Mouse (Mus musculus): Measurements from ENCODE around the gene Pbxip1.

Gene Pbxip1

DNA sequence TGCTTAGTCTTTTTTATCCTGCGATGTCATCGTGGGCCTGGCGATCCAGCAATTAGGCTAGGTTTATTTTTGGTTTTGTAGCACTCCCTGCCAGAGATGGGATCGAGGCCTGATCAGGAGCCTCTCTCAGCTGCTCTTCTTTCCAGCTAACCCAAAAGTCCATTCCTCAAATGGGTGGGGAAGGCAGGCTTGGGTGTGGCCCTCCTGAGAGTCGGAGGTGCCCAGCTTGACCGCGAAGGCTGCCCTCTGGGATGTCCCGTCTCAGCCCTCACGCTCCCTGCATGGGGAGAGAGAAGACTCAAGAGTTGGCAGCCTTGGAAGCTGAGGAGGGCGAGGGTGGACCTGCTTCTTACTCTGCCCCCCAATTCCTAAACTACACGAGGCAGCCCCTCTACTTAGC, 2.0 kb upstream of the Pbxip1 start:
- no peak for DNase-seq

DNA sequence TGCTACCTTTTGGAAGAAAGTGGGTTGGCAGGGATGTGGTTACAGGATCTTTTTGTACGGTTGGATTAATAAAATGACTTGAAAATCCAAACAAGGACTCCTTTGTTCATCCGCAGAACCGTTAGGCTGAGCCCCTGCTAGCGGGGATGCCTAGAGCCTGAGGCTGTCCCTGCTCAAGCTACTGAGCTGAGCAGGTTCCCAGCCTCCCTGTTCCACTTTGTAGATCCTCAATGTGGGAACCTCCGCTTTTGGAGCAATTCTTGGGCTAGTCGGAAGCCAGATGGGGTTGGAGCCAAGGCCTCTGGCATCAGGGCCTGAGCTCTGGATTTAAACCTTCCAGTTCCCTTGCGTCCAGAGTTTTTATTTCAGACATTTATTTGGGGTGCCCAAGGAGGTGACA, 1.5 kb upstream of the Pbxip1 start:
- no peak for DNase-seq

GRCm38 (mm10) chr3:89437269-89437668, 763 bp downstream of the Pbxip1 start:
- peak in 1 of 2 experiments; percentile 48 for DNase-seq

DNA sequence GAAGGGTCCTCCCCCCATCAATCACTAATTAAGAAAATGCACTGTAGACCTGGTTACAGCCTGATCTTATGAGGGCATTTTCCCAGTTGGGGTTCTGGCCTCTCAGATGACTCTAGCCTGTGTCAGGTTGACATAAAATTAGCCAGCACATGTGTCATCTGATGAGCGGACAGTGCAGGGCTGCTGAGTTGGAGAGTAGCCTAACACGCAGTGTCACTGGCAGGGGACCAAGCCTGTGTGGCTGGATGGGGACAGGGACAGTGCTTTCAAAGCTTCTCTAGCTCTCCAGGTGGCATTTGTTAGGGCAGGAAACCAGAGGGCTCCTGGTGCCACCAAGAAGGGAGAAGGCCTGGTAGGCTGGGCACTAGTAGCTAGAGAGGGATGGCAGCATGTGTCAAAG, 4.2 kb downstream of the Pbxip1 start:
- DNase-seq: no peak

DNA sequence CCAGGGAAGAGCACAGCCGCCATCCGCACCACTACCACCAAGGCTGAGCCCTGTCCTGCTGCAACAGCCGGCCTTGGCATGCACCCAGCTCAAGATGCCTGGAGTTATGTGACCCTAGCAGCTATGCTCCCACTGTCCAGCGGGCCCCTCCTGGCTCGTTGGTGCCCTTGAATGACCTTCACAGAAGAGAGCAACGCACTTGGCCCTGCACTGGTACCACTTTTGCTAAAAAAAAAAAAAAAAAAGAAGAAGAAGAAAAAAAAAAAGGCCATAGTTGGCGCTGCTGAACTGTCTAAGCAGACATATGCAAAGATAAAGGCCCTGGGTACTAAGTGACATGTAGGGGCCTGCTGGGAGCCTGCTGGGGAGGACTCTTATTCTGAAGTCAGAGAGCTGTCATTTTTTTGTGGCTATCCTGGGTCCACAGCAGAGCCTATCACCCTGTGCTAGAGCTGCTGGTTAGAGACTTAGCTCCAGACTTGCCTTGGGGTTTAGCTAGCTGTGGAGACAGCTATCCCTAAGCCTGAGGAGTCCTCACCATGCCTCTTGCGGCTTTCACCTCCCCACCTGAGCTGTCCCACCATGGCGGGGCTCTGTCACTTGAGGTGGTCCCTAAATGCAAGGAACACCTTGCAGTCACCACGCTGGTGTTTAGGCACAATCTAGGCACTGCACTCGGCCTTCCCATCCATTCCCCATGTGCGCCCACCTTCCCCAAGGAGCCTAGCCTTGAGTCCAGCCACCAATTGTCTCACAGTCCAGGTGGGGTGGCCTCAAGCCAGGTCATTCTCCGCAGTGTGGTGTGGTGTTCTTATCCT, 12.4 kb downstream of the Pbxip1 start:
- no peak for DNase-seq

DNA sequence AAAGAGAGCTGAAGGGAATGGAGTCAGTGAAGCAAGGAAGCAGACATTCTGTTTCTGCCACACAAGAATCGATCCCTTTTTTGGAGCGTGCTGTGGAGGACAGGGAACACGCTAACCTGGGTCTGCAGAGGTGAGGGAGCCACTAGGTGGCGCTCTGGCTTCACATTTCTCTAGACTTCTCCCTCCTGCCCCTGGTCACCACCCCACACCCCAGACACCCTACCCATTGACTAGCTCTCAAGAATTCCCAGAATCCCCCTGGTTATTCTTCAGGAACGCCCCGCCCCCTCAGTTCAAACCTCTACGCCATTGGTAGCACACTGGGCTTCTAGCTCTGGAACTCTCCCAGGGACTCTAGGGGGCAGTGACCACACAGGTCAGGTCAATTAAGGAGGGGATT, 13.0 kb downstream of the Pbxip1 start:
- peak in 1 of 2 experiments; percentile 54 for DNase-seq

DNA sequence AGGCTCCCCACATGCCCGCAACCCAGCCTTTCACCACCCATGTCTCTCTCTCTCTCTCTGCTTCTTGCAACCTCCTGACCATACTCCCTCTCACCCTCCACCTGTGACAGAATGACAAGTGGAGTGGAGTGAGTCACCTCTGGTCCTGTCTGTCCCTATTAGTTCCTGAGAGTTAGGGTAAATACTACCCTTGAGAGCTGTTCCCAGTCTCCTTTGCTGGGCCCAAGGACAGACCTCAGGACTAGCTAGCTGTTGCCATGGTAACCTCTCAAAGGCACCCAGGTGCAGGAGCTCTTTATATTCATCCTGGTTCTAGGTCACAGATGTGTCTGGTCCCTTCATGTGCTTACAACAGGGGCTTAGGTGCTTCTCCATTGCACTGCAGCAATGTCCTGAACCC, 15.4 kb downstream of the Pbxip1 start:
- peak in 1 of 2 experiments; percentile 62 for DNase-seq

DNA sequence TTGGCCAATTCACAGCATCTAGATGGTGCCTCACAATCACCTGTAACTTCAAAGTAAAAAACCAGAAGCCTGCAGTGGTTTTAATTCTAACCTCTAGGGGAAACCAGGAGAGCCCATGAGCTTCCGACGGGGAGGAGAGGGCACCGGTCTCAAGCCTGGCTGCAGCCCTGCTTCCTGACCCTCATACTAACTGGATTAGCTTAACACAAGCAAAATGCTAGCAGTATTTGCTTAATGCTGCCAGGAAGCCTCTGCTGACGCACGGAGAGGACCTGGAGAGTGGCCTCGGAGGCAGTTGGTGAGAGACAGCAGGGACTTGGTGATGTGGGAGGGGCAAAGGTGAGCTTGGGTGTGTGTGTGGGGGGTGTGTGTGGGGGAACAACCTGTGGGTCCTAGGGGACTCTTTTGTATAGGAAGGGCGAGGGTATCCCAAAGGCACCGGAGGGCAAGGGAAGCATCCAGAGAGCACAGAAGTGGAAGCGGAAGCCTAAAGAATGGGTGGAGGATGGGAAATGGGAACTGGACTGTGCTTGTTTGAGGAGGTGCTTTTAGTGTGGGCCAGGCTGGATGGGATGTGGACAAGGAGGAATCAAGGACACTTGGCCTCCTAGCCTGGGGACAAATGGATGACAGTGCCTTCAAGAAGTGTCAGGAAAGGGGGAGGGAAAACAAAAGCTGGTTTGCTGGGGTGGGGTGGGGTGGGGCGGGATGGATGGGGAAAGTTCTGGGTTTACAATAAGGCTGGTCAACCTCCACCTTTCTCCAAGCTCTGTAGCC, 18.1 kb downstream of the Pbxip1 start, which contains the start of gene Pmvk:
Gene Pmvk, plus strand, starts transcription at position 141 of the 777 bp plus-strand sequence.
- DNase-seq: no peak

DNA sequence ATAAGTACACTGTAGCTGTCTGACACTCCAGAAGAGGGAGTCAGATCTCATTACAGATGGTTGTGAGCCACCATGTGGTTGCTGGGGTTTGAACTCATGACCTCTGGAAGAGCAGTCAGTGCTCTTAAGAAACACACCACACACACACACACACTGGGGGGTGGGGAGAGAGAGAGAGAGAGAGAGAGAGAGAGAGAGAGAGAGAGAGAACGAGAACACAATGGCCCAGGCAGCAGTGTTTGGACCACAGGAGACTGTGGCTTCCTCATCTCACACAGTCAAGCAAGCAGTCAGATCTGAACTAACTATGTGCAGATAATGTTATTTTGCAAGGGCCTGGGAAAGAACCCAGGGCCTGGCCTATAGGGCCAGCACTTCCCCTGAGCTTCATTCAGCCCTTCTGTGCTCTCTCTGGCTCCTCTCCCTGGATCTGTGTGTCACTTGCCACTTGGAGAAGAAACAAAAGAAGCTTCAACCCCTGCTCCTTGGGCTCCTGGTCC, 19.3 kb downstream of the Pbxip1 start:
- DNase-seq: no peak

GRCm38 (mm10) chr3:89456726-89457665, 20.5 kb downstream of the Pbxip1 start:
- DNase-seq: peak; percentile 51 to 56

DNA sequence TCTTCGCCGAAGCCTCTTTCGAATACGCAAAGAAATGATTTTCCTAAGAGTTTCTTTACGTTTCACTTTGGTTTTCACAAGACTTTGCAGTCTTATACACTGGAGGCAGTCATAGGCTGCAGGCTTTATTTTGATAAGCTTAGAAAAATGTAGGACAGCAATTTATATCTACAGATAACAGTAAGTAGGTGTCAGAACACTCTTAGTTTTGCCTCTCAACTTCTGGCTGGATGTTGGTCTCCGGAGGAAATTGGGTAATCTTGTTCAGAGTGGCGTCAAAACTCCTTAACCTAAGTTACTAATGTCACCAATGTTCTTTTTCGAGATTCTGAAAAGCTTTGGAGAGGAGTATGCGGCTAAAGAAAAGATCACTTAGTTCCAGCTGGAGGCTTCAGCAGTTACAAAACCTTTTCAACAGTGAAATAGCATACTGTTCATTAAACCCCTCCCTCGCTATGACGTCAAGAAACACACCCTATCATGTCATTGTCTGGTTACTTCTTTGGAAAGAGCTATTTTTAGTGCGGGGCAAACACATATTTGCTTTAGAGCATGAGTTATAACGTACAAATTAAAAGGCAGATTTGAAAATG, 22.0 kb downstream of the Pbxip1 start:
- DNase-seq: peak in 1 of 2 experiments; percentile 31

- peak; percentile 76 to 82 for DNase-seq
Observed at GRCm38 (mm10) chr3:89458965-89459807, 22.7 kb downstream of the Pbxip1 start.

DNA sequence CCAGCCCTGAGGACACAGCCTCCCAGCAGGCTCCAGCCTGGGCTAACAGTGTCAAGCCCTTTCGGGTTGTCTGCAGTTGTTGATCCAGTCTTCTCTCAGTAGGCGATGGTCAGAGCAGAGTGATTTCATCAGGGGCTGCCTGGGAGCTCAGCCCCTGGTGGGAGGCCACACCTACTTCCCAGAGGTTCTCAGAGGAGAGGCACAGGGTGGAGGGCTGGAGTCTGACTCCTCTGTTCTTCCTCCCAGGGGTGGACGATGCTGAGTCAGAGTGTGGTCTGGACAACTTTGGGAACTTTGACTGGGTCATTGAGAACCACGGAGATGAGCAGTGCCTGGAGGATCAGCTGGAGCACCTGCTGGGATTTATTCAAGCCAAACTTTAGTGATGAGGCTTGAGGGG, 31.8 kb downstream of the Pbxip1 start:
- no peak for DNase-seq

- no peak for DNase-seq
Observed at GRCm38 (mm10) chr3:89472280-89472679, 35.8 kb downstream of the Pbxip1 start.

DNA sequence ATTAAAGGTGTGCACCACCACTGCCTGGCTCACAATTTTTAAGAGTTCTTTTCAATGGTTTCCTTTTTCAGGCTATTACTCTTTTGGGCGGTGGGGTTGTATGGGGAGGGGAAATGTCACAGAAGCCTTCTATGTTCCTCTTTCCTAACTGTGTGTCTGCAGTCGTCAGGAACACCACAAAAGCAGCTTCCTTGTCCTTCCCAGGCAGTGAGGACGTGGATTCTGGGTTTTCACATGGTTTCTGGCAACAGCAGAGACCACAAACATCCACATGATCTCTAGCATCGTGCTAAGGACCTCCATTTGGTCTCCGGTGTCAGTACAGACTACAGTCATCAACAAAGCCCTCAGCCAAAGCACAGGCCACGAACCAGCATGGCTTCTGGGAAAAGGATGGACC, 37.3 kb downstream of the Pbxip1 start:
- DNase-seq: no peak

DNA sequence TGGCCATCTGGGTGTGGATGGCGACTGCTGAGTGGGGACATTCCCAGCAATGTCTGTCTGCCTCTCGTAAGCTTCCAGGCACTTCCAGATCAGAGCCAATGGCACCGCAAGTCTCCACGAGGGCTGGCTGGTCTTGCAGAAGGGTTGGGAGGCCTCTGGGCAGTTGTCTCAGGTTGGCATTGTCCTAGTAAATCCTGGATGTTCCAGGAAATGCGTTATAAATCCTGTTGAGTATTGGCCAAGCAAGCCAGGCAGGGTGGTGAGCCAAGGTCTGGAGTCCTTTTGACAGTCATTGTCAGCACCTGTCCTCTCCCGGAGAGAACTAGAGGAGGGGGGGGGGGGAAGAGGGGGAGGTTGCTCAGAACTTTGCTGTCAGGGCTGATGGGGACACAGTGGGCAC, 42.5 kb downstream of the Pbxip1 start:
- no peak for DNase-seq

- peak in 1 of 2 experiments; percentile 24 for DNase-seq
Observed at GRCm38 (mm10) chr3:89481488-89481887, 45.0 kb downstream of the Pbxip1 start.

GRCm38 (mm10) chr3:89482249-89482648, 45.7 kb downstream of the Pbxip1 start:
- no peak for DNase-seq

DNA sequence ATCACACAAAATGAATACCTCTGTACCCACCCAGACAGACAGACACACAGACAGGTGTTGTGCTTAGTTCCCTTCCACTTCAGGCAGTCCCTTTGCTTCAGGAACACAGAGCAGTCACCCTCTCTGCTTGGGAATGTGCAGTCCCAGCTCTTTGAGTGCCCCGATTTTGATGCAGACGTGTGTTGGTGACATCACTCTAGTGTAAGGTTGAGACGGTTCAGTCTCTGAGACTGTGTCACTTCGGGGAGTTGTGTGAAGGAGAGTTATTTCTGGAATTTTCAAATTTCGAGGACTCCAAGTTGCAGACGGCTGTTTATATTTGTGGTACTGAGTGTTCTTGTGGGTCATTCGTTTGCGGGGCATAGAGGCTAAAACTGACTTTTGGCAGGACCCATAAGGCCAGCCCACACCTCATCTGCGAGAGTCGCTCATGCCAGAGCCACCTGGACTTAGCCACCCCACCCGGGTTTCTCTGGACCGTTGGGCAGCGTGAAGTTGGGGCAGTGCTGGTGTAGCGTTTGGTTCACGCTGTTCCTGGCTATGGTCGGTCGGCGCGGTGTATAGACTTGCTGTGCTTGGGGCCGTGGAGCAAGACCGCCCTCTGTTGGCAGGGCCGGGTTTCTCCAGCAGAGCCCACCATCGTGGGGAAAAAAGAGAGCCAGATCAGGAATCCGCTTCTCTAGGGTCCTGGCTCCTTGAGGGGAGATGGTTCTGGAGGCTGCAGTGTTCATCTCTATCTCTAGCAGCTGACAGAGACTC, 48.4 kb downstream of the Pbxip1 start:
- peak; percentile 63 for DNase-seq

DNA sequence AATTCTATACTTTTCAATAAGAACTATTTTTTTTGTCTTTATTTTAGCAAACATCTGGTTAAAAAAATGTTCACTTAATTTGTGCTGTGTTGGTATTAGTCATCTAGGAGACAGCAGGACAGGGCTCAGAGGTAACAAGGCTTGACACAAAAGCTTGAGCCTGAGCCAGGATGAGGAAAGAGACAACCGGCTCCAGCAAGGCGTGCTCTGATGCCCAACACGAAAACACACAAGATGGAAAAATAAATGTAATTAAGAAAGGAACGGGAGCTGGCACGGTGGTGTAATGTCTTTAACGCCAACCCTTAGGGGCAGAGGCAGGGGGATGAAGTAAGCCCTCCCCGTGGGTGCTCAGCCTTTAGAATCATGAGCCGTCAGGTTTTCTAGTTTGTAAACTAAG, 49.6 kb downstream of the Pbxip1 start:
- DNase-seq: no peak
